Mouse (Mus musculus) neutrophil, adult 5-6 weeks (primary cell): ENCODE data around the gene Grm5. TPM values are rescaled to one million over a fixed set of nuclear protein-coding genes. Genes with fewer than 3 reads are reported as not detected.
A peak's percentile ranks its signal among the peaks of the same experiment; 100 is the strongest.

ENCODE experiments used
- ATAC-seq: fragments of 151-379, 151-347 bp; 2 replicates; pipeline ENCODE4 v1.8.0; 2017; ENCODE audit warnings: mild to moderate bottlenecking, moderate TSS enrichment; ENCODE audit not compliant: insufficient number of reproducible peaks, poor library complexity, low FRiP score, severe bottlenecking; ENCODE audit errors: extremely low read depth
- total RNA-seq: library from RNA; stranded (forward); fragments of 200-1000 nt; gene quantifications from 2 replicates; pipeline ENCODE4 v1.2.3, GENCODE M21; 2017

The Grm5 gene
- total RNA-seq, 1 experiment from 2014 or later = 0.47 TPM

DNA sequence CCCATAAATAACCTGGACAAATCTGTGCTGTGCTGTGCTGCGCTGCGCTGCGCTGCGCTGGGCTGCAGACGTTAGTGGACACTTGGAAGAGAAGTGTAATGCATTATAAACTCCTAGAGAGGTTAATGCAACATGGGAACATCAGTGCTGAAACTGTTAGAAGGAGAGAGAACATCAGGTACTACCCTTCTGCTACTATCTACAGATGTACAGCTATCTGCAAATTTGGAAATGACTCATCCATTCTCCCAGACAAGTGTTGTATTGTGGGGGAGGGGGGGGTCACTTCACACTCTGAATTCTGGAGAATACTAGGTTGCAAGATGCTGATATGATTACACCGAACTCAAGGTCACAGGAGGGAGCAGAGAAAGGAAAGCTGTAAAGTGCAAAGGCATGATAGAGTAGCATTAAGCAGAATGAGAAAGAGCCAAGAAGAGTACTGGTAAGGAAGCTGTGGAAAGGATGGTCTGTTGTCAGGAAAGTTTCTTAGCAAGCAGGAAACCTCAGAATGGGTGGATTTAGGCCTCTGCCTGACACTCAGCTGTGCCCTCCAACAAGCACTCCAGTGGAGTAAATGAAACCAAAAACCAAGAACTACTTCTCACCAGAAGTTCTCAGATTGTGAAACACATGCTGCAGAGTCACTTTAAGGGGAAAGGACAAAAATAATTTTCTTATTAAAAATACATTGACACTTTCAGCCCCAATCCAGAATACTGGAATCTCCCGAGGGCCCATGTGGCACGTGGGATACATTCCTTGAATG, 544.3 kb downstream of the Grm5 start:
- ATAC-seq = no peak

DNA sequence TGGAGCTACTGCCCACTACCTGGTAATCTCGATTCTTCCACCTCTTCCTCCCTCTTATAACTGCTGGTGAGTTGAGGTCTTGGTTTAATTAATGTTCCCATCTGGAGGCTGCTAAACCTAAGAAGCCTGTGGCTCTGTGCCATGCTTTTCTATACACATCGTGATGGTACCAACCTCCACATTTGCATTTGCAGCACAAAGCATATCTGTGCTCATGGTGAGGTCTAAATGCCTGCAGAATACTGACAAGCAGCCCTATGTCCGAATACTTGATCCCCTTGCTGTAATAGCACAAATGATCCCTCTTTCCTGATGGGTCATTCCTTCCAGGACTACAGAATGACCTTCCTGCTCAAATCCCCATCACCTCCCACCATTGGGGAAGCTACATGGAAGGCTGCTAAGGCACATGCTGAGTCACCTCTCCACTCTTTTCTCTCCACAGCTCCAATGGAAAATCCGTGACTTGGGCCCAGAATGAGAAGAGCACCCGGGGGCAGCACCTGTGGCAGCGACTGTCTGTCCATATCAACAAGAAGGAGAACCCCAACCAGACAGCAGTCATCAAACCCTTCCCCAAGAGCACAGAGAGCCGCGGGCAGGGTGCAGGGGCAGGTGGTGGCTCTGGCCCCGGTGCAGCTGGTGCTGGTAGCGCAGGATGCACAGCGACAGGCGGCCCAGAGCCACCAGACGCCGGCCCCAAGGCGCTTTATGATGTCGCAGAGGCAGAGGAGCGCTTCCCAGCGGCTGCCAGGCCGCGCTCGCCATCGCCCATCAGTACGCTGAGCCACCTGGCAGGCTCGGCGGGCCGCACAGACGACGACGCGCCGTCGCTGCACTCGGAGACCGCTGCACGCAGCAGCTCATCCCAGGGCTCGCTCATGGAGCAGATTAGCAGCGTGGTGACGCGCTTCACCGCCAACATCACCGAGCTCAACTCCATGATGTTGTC, 545.8 kb downstream of the Grm5 start:
- 0 out of 2 replicates have a peak, but pooled peaks have one; percentile 30 for ATAC-seq

DNA sequence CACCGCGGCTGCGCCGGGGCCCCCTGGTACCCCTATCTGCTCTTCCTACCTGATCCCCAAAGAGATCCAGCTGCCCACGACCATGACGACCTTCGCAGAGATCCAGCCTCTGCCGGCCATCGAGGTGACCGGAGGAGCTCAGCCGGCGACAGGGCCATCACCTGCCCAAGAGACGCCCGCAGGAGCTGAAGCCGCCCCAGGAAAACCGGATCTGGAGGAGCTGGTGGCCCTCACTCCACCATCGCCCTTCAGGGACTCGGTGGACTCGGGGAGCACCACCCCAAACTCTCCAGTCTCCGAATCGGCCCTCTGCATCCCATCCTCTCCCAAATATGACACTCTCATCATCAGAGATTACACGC, 546.5 kb downstream of the Grm5 start:
- ATAC-seq = no peak

DNA sequence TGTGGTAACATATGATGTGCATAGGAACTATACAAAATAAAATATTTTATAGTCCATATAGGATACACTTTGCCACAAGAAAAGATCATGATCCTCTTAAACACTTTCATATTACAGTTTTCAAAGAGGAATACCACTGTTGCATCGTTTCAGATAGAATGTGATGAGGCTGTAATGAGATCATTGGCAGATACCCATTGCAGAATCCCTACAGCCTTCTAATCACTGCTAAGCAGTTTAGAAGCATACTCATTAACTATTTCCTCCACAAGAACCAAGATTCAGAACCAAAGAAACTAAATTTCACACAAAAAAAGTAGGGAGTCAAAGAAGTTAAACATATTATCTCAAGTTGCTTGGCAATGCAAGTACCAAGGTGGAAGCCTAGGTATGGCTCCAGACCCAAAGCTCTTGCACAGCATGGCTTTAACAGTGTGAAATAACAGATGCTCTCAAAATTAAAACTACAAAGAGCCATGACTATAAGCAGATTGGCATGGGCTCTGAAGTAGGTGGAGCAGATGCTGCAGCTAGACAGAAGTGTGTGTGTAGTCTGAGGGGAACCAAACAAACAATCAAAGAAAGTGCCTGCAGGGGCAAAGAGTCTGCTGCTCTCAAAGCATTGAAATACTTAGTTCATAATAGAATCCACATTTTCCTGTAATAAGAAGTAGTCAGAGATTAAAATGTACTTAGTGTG, 575.7 kb downstream of the Grm5 start:
- ATAC-seq = no peak

DNA sequence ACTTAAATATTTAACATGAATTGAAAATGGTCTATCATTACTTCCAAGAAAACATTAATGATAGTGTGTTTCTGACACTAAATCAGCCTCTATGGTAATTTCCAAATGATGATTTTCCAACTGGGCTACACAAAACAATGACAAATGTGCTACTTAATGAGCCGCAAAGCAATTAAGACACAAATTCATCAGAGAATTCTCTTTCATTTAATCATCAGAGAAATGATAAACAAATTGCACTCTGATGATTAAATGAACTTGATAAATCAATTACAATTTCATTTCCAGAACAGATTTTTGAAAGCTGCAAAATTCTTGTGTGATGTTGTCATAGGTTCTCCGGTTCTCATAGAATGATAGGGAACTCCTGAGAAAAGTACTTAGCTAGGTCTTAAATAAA, 577.6 kb downstream of the Grm5 start:
- no peak for ATAC-seq

Other genes starting within 250 kb of the Grm5 start
- not detected in 2 replicates for gene Tyr, start 90.7 kb upstream of the Grm5 start, total RNA-seq